Mouse (Mus musculus) left cerebral cortex, adult 11 months (tissue): ENCODE measurements around the gene Tra2a.

ENCODE experiments used
- DNase-seq: peaks from one replicate; pipeline ENCODE4 v3.0.0; 2022; ENCODE audit warnings: low spot score

Tra2a gene

DNA sequence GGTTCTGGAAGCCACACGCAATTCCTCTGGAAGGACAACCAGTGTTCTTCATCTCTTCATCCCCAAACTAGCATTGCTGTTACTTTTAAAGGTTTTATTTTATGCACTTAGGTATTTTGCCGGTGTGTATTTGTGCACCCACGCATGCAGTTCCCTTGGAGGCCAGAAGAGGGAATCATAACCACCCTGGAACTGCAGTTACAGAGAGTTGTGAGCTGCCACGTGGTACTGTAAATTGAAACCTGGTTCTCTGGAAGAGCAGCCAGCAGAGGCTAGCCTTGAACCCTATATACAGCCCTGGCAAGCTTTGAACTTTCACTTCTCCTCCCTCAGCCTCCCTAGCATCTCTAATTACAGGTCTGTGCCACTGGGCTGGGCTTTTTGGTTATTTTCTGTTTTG, 30.5 kb downstream of the Tra2a start:
- DNase-seq, result no peak

DNA sequence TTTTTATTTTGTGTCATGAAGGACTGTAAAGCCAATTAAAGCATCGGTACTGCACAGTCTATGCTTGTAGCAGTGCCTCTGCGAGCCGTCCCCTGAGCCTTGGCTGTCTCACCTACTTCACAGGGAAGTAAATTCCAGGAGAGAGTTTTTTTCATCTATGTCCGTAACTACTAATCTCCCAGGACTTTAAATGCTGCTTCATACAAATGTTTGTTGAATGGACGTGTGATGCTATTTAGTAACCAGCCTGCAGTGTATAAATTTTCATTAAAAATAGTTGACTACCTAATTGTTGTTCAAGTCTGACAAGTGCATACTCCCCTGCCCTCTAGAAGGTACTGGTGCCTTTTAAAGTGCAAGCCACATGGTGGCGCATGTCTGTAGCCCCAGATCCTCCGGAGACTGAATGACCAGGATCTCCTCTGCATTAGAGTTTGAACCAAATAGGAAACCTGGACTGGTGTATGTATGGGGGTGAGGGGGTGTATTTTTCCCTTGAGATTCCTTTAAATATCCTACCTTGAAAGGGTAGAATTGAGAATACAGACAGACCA, 35.6 kb downstream of the Tra2a start:
- DNase-seq, result no peak

DNA sequence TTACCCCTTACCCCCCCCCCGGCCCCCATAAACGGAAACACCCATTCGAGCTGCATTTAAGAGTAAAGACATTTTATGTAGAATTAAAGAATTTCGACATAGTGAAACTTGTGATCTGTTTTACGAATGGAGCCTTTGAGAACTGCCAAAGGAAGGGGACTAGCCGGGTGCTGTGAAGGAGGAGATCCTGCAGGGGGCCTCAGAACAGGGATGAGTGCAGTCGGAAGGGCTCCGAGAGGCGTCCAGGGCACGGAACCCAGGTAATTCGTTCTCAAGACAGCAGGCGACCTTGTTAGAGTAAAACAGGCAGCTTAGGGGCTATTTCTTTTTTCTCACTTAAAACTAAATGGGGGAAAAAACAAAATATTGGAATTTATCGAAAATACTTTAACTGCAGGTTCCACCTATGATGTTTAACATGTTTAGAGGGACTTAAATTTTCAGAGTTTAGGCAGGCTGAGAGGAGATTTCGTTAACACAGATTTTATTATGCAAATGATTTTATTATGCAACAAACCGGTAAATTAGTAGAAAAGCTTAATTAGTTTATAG, 36.6 kb downstream of the Tra2a start:
- no peak for DNase-seq

DNA sequence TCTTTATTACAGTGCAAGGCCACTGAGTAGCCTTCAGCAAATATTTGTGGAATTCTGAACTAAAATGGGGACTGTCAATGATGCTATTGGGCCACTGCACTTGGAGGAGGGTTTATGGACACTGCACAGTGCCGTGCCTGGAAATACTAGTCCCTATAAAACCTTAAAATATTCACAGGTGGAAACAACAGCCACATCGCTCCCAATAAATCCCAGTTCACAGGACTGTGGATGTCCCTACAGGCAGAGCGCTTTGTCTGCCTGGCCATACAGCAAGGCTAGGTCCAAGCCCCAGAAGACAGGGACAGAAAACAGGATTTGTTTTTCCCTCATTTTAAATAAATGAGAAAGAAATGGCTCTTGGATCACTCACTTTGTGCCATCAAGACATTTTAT, 38.1 kb downstream of the Tra2a start:
- no peak for DNase-seq

DNA sequence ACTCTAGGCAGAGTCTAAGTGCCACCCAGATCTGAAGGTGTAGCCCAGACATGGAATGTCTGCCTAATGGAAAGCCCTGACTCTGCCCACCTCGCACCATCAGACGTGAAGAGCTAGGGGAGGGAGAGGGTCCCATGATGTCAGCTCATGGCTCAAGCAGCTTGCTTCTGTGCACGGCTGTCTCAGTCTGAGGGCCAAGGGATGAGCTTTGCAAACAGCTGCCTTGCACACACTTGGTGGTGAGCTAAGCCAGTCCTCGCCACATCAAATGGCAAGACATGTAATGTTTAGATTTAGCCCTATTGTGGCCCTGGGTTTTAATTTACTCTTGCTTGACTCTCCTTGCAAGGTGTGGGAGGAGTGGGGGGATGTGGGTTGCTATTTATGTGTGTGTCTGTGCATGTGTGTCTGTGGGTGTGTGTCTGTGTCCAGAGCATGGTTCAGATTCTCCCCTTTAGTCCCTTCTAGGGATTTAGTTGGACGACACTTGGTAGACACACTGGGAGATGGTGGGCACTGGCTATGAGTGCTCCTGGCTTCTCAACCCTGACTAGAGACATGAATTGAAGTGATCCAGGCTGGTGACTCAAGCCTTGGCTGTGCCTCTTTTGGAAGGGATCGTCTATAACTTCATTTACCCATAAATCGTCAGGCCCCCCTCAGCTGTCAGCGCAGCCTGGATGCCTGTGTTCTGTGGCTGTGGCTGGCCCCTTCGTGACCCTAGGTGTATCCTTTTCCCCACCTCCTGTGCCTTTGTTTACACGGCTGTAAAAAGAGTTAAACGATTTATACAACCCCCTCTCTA, 38.7 kb downstream of the Tra2a start:
- no peak for DNase-seq

DNA sequence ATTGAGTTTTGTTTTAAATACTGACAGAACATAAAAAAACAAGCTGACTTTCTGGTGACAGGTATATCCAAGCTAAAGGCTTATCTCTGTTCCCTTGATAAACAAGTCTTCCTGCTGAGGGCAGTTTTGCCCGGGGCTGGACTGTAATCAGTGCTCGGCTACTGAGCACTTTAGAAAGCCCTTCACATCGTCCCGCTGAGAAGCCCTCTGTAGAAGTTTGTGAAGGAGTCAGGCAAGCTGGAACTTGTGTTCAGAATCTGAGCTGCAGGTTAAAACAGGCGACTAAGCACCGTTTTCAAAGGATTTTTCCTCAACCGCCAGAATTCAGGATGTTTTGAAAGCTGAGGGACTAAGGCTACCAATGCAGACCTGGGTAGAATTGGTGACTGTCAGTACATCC, 41.9 kb downstream of the Tra2a start:
- DNase-seq, result no peak

DNA sequence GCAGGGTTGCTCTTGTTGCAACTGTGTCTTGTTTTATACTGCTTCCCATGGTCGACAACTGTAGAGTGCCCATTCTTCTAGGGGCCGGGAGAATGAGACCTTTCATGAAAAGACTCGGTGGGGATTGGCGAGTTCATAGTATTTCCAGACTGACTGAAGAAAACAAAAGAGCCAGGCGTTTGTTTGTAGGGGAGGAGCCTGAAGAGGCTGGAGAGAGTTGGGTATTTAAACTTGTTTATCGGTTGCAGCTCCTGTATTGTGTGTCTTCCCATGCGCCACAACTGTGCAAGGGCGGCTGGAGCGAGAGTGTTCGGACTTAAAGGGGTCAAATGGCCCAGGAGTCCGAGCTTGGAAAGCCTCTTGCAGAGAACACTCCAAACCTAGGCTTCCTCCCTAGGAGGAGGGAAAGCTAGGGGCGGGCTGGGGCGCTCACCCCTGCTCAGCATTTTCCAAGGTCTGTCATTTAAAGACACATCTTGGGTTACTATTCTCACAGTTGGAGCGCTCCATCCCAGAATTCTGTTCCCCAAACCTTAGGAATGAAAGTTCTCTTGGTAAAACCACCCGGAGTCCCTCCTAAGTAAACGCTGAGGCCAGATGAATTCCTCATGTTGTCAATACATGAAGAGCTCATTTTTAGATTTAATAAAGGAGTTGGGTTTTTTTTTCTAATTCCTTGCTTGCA, 43.8 kb downstream of the Tra2a start:
- no peak for DNase-seq

DNA sequence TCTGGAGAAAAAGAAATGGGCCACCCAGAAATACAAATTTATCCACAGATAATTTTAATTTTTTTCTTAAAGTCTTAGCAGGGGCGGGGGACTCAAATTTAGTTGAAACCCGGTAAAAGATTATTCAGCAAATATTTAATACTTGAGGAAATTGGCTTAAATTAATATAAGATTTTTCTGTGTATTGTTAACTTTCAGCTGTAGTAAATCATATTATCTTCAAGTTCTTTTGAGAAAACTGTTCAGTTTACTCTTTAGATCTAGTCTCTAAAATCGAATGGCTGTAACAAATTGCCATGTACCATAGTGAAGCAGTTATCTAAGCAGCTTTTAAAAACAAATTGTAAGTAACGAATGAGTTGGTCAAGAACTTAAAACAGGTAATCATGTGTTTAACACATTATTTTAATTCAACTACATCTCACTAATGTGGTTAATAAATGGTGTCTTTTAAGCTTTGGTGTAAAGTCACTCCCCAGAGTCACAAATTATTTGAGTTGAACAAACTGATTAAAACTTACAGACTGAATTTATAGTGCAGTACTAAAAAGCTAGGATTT, 44.8 kb downstream of the Tra2a start:
- no peak for DNase-seq

DNA sequence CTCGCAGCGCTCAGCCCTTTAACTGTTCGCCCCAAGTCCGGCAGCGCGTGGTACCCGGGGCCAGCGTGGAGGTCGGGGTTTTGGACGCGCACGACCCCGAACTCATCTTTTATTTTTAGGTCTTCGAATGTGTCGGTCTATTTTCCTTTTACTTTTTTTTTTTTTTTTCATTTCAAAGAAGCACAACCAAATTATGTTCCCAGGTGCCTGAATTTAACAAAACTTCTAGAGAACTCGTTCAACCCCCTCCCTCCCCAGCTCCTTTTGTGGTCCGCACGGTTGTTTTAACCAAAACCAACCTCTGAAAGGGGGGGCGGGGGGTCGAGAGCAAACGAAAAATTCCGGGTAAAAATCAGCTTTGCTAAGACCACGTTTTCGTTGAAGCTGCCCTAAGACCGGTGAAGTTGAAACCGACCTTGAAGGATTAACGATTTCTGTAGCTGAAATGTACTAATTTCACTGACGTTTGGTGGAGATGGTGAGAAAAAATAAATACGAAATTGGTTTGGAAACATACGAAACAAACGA, 45.5 kb downstream of the Tra2a start:
- no peak for DNase-seq

DNA sequence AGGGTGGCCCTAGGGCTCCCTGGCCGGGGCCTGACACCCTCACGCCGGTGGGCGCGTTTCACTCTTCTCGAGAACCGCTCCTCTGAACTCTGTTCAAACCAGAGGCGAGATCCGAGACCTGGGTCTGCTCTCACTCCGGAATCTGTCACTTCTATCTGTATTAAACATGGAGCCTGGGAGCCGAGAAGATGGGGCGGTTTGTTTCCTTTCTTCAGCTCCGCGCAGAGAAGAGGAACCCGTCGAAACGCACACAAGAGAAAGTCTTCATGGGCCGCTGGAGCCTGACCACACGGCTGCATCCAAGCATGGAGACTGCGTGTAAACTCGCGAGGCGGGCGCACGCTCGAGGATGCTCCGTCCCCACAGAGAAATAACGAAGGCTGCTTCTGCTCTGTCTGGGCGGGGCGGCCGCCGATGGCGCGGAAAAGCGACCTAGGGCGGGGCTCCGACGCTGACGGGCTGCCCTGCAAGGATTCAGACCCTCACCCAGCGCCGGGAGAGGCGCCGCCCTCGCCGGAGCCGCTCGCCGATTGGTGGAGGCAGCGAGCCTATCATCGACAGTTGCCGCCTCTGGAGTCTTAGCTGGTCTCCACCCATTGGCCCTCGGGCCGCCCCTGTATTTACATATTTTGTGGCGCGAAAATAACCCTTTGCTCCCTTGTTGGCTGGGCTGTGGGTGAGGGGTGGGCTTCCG, 46.1 kb downstream of the Tra2a start:
- no peak for DNase-seq

DNA sequence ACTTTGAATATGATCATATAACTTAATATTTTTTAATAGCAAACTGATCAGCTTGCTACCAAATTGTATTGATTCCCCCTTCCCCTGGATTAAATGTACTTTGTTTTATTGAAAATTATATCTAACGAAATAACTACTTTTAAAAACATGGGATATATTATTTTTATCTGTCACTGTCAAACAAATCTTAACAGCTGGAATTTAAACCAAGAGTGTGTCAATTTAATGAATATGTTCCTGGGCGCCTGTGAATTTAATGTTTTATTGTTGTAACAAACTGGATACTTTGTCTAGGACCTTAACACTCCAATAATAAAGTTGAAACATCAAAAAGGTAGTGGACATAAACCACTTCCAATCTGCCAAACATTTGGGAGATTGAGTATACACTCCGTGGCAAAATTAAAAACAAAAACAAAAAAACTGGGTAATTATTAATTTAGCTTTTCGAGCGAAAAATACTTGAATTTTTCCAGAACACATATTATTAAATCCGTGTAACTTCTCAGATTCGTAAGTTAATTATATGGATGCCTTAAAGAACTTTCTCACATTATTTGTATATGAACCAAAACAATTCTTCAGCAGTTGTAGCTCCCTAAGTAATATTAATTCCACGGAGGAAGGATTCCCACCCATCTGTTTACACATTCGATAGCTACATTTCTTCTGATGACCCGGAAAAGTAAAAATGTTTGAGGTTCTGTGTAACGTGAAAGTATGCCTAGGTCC, 46.9 kb downstream of the Tra2a start:
- no peak for DNase-seq

DNA sequence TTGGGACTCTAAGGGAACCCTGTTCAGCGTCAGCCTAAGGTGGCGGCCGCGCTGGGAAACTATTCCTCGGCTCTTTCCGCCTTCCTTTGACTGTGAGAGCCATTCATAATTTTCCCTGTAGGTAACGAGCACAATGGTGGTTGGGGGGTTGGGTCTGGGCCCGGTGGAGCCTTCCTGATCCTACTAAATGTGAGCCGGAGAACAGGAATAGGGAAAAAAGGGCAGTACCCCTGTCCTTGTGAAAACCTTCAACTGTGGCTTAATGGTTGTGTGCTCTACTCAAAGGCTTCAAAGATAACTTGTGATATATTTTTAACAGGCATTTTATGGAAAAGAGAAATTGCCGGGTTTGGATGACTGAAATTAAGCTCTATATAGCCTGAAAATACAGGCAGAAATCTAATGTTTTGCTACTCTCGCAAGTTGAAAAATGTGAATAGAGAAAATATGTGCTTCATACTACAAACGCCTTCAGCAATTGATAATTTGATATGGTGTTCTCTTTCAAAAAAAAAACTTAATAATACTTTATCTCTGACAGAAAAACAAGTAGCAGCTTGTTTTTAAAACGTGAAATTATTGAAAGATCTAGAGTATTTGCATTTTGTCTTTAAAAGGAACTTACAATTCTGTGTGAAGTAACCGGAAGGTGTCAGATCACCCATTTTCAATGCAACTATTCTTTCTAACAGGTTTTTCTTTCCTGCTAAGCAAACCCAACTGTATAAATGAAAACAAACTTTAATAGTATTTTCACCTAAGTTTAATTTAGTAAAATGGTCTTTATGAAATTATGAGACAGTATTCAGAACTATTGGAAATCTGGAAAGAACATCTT, 47.9 kb downstream of the Tra2a start:
- no peak for DNase-seq

DNA sequence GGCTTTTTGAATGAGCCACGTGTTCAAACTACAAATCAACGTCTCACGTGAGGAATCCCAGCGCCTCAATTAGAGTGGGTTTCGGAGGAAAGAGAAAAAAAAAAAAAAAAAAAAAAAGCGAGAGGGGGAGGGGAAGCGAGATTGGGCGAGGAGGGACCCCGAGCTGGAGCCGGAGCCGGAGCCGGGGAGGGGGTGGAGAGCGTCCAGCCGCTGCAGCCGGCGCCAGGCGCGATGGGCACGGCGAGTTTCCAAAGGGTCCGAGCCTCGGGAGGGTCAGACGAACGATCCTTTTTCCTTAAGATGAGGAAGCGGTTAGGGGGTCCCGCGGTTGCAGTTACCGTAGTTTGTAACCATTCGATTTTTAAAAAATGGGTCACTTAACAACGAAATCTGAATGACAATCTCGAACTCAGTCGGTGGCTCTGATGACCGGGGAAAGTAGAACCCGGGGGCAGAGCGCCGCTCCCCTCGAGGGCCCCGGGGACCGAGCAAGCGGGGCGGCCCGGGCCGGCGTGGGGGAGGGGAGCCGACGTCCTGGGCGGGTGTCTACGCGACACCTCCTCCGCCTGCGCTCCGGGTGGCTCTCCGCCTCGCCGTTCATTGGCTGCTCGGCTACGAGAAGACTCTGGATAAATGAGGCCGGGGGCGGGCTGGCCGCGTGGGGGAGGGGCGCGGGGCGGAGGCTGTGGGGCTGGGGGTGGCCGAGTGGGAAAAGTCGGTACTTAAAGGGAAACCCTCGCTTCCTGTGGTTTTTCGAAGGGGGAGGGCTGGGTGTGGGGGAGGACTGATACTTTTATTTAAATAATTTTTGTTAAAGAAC, 48.7 kb downstream of the Tra2a start, which contains the start of gene Igf2bp3:
Gene Igf2bp3, minus strand, starts transcription at position 30 of the 820 bp plus-strand sequence.
- no peak for DNase-seq

DNA sequence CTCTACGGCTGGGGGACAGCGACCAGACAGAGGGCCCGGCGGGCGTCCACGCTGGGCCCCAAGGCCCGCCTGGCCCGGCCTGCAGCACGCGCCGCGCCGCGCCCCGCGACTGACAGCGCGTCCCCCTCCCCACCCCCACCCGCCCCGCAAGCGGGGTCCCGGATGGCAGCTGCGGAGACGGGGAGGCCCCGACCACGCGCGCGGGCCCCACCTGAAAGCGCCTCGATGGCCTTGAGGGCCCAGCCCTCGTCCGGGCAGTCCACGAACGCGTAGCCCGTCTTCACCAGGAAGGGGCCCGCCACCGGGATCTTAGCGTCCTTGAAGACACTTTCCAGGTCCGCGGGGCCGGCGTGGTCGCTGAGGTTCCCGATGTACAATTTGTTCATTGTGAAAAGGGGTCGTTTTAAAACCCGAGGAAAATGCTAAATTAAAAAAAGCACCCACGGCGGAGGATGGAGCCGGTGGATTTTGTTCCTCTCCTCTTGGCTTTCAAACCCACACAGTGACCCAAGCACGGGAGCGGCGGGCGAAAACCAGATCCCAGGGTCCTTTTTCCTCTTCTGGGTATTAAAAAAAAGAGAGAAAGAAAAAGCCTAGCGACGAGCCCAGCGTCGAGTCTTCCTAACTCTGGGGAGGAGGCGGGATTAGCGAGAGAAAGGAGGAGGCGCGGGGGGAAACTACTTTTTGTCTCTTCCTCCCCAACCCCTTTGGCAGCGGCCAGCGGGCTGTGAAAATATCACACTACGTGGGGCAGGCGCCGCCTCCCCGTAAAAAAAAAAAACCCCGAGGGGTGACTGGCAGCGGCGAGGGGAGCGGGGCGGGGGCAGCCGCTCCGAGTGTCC, 49.5 kb downstream of the Tra2a start:
- DNase-seq, result no peak

DNA sequence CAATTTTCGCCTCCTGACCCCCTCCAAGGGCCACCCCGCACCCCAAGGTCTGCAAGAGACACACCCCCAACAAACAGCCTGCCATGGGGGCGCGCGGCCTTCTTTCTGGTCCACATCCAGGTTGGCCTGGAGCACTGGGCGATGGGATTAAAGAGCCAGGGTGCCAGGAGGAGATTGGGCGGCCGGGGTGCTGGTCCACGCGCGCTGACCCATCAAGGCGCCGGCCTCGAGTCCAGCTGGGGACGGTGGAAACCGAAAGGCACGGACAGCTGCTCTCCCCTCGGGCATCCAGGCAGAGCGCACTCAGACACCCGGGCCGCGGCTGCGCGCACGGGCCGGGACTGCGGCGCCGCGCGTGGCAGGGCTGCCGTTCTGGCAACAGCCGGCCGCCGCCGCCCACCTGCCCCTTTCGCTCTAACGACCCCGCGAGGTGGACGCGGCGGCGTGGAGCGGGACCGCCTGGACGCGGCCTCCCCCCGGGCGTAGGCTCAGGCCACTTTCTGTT, 50.2 kb downstream of the Tra2a start:
- DNase-seq, result no peak

DNA sequence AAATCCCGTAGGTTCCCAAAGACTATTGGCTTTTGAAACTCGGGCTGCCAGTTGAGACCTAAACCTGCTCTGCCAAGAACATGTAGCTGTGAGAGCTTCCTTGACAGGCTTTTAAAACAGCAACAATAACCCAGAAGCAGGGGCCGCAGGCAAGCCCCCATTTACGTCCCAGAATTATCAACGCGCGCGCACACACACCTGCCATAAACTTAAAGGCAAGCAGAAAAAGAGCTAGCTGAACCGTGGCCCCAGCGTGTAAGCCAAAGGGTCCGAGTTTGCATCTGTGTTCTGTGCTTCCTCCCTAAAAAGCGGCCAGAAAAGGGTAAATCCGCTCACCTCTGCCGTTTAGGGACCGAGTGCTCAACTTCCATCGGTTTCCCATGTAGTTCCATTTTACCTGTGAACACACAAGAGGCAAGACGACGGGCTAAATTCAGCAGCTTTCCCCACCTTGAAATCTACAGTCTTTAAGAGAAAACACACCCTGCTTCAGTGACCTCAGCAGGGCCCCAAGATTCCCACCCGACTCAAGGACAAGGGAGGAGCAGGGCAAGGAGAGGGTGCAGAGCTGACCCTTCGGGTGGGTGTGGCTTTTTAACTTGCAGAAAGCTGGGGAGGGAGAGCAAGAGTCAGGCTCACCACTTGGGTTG, 50.8 kb downstream of the Tra2a start:
- DNase-seq, result no peak

DNA sequence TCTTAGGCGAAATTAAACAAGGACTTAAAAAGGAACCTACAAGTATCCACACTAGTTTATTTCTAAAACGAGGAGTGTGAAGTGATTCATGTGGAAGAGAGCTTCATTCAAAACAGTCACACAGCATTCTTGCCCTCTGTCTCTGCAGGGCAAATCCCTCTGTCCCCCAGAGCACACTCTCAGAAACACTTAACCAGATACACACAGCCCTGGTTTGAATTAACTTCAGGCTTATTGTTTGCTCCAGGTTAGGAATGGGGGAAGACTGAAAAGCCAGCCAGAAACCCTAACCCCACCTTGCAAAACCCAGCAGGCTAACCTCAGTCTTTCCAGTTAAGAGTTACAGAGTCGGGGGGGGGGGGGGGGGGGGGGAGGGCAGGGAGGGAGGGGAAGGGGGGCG, 51.7 kb downstream of the Tra2a start:
- DNase-seq, result no peak

DNA sequence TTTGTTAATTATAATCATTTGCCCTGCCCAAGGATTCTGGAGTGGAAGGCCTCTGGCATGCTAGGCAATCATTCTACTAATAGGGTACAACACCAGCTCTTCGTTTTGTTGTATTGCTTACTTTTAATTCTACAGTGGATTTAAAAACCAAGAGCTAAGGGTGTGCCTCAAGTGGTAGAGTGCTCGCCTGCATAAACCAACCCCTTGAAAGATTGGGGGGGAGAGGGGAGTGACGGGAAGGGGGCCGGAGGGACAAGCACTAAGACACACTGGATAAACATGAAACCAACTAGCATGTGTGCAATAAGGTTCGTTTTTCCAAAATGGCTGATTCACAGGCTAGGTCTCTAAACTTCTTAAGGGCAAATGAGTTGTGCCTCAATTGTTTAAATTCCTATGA, 52.2 kb downstream of the Tra2a start:
- DNase-seq, result no peak
